Mouse (Mus musculus) hindbrain, embryonic 12.5 days (tissue): ENCODE data around the gene Zfp536. TPM values are rescaled to one million over a fixed set of nuclear protein-coding genes. Genes with fewer than 3 reads are reported as not detected.
A peak's percentile ranks its signal among the peaks of the same experiment; 100 is the strongest.
"Not testable (repeated sequence)": the region's sequence is repeated elsewhere in the genome, so short reads cannot be mapped to it uniquely, and the experiment has no call there.

Source experiments
- ATAC-seq: fragments of 200-750 bp; cut with Nextera tagmentation; 2 replicates; pipeline ENCODE4 v1.8.0; 2017; ENCODE audit warnings: moderate TSS enrichment; ENCODE audit not compliant: low FRiP score
- H3K27ac ChIP-seq: fragments of 300-500 bp; sonication (generic); 2 replicates; pipeline ENCODE4 v1.5.1; 2016; ENCODE audit warnings: mild to moderate bottlenecking
- H3K27me3 ChIP-seq: fragments of 300-500 bp; sonication (generic); 2 replicates; pipeline ENCODE4 v1.6.1; 2016; ENCODE audit warnings: mild to moderate bottlenecking
- H3K36me3 ChIP-seq: fragments of 300-500 bp; sonication (generic); 2 replicates; pipeline ENCODE4 v1.6.1; 2016; ENCODE audit warnings: mild to moderate bottlenecking
- H3K4me1 ChIP-seq: fragments of 300-500 bp; sonication (generic); 2 replicates; pipeline ENCODE4 v1.6.1; 2016
- H3K4me2 ChIP-seq: fragments of 300-500 bp; sonication (generic); replicated peaks from 2 replicates; pipeline ENCODE4 v1.6.1; 2016; ENCODE audit warnings: mild to moderate bottlenecking
- H3K4me3 ChIP-seq: fragments of 300-500 bp; sonication (generic); 2 replicates; pipeline ENCODE4 v1.5.1; 2016; ENCODE audit warnings: mild to moderate bottlenecking
- H3K9ac ChIP-seq: fragments of 300-500 bp; sonication (generic); 2 replicates; pipeline ENCODE4 v1.6.1; 2016; ENCODE audit warnings: mild to moderate bottlenecking, moderate library complexity
- H3K9me3 ChIP-seq: fragments of 300-500 bp; sonication (generic); replicated peaks from 2 replicates; pipeline ENCODE4 v1.6.1; 2016; ENCODE audit warnings: mild to moderate bottlenecking
- WGBS: fragments of 180-500 bp; shearing (Covaris S2); methylation state at CpG from one replicate; pipeline ENCODE4 v1.1.7; 2016; 5-methylcytosine and 5-hydroxymethylcytosine counted together
- polyA plus RNA-seq: library from polyadenylated mRNA; unstranded; fragments of >200 nt; fragmentation: Nextera tagmentation; extraction: Ambion mirVana; gene quantifications from 2 replicates; pipeline ENCODE4 v1.2.1, GENCODE M21; 2016

The Zfp536 gene
- polyA plus RNA-seq, 1 experiment from 2014 or later, result 49.1 TPM

- Histone ChIP-seq H3K27ac (no peak overlapping the region; the same call in 1 of the 2 replicates), H3K27me3 (no peaks in the 10 kb centered on the region), H3K36me3 (no peaks in the 10 kb centered on the region), H3K4me1 (peaks cover 42% of the 10 kb centered on the region), H3K9me3 (no peaks in the 10 kb centered on the region), H3K9ac (no peak overlapping the region), H3K4me3 (no peak overlapping the region), H3K4me2 (no peak overlapping the region)
- ATAC-seq, result peak; percentile 30
- WGBS, result 61% methylated on average over 15 of the region's 15 CpGs
Measured at GRCm38 (mm10) chr7:37718671-37719402, 54.6 kb downstream of the Zfp536 start.

- H3K27me3 ChIP-seq, result no peaks in the 10 kb centered on the region
- no peak overlapping the region for H3K4me3 ChIP-seq
- no peak overlapping the region for H3K4me2 ChIP-seq
- H3K36me3 ChIP-seq, result no peaks in the 10 kb centered on the region
- ATAC-seq, result no peak
- 89% methylated on average over 7 of the region's 7 CpGs for WGBS
- no peaks in the 10 kb centered on the region for H3K9me3 ChIP-seq
- no peak overlapping the region for H3K9ac ChIP-seq
- no peak overlapping the region for H3K27ac ChIP-seq
- peaks cover 29% of the 10 kb centered on the region for H3K4me1 ChIP-seq
Measured at GRCm38 (mm10) chr7:37717071-37717470, 56.4 kb downstream of the Zfp536 start.

- no peak overlapping the region for H3K4me3 ChIP-seq
- H3K27ac ChIP-seq, result no peak overlapping the region
- H3K4me2 ChIP-seq, result no peak overlapping the region
- no peaks in the 10 kb centered on the region for H3K9me3 ChIP-seq
- H3K4me1 ChIP-seq, result peaks cover 29% of the 10 kb centered on the region
- ATAC-seq, result no peak
- no peaks in the 10 kb centered on the region for H3K27me3 ChIP-seq
- H3K9ac ChIP-seq, result no peak overlapping the region
- no peaks in the 10 kb centered on the region for H3K36me3 ChIP-seq
- WGBS, result 73% methylated on average over 7 of the region's 7 CpGs
Measured at GRCm38 (mm10) chr7:37716626-37717025, 56.8 kb downstream of the Zfp536 start.

GRCm38 (mm10) chr7:37704464-37704863 lies 69.0 kb downstream of the Zfp536 start:
- Histone ChIP-seq H3K27me3 (no peaks in the 10 kb centered on the region), H3K9me3 (no peaks in the 10 kb centered on the region), H3K36me3 (no peaks in the 10 kb centered on the region; the same call in 1 of the 2 replicates), H3K4me3 (no peak overlapping the region), H3K27ac (no peak overlapping the region), H3K4me2 (no peak overlapping the region), H3K4me1 (peaks cover 10% of the 10 kb centered on the region; the same call in 1 of the 2 replicates), H3K9ac (no peak overlapping the region)
- 88% methylated on average over 9 of the region's 9 CpGs for WGBS
- ATAC-seq, result 0 out of 2 replicates have a peak, but pooled peaks have one; percentile 61

- H3K4me1 ChIP-seq, result peaks cover 29% of the 10 kb centered on the region
- H3K36me3 ChIP-seq, H3K4me2 ChIP-seq, H3K4me3 ChIP-seq, ATAC-seq, H3K27me3 ChIP-seq, H3K9me3 ChIP-seq, H3K27ac ChIP-seq, H3K9ac ChIP-seq: not testable (repeated sequence)
- 96% methylated on average over 3 of the region's 3 CpGs for WGBS
Measured at GRCm38 (mm10) chr7:37697378-37697777, 76.1 kb downstream of the Zfp536 start.

GRCm38 (mm10) chr7:37695066-37695465 lies 78.4 kb downstream of the Zfp536 start:
- ATAC-seq, result 0 out of 2 replicates have a peak, but pooled peaks have one; percentile 1
- Histone ChIP-seq H3K4me2 (no peak overlapping the region), H3K4me1 (peaks cover 38% of the 10 kb centered on the region), H3K9me3 (no peaks in the 10 kb centered on the region), H3K4me3 (no peak overlapping the region), H3K27ac (peak overlapping the region; percentile 30), H3K36me3 (no peaks in the 10 kb centered on the region), H3K27me3 (no peaks in the 10 kb centered on the region), H3K9ac (no peak overlapping the region)
- WGBS, result 40% methylated on average over 5 of the region's 5 CpGs

- Histone ChIP-seq H3K27ac (peak overlapping the region; percentile 81), H3K36me3 (no peaks in the 10 kb centered on the region), H3K27me3 (no peaks in the 10 kb centered on the region), H3K4me2 (peak overlapping the region; percentile 40), H3K9ac (peak overlapping the region; percentile 24; the same call in 1 of the 2 replicates), H3K4me3 (no peak overlapping the region), H3K9me3 (no peaks in the 10 kb centered on the region), H3K4me1 (peaks cover 49% of the 10 kb centered on the region)
- WGBS, result 41% methylated on average over 10 of the region's 10 CpGs
- ATAC-seq, result peak; percentile 38; the same call in 1 of the 2 replicates
Measured at GRCm38 (mm10) chr7:37690606-37691005, 82.8 kb downstream of the Zfp536 start.

GRCm38 (mm10) chr7:37689561-37690305 lies 83.7 kb downstream of the Zfp536 start:
- 24% methylated on average over 23 of the region's 23 CpGs for WGBS
- no peaks in the 10 kb centered on the region for H3K27me3 ChIP-seq
- H3K4me2 ChIP-seq, result peak overlapping the region; percentile 40
- H3K4me1 ChIP-seq, result peaks cover 43% of the 10 kb centered on the region
- H3K9ac ChIP-seq, result no peak overlapping the region
- H3K27ac ChIP-seq, result peak overlapping the region; percentile 81
- no peak overlapping the region for H3K4me3 ChIP-seq
- no peaks in the 10 kb centered on the region for H3K9me3 ChIP-seq
- H3K36me3 ChIP-seq, result no peaks in the 10 kb centered on the region
- ATAC-seq, result peak; percentile 46; the same call in 1 of the 2 replicates

GRCm38 (mm10) chr7:37689107-37689511 lies 84.3 kb downstream of the Zfp536 start:
- Histone ChIP-seq H3K9me3 (no peaks in the 10 kb centered on the region), H3K27ac (peak overlapping the region; percentile 80), H3K4me2 (peak overlapping the region; percentile 28), H3K4me3 (no peak overlapping the region), H3K27me3 (no peaks in the 10 kb centered on the region), H3K36me3 (no peaks in the 10 kb centered on the region), H3K9ac (no peak overlapping the region), H3K4me1 (peaks cover 39% of the 10 kb centered on the region)
- WGBS, result 25% methylated on average over 11 of the region's 11 CpGs
- peak; percentile 51; the same call in 1 of the 2 replicates for ATAC-seq

GRCm38 (mm10) chr7:37686366-37686765 lies 87.1 kb downstream of the Zfp536 start:
- 85% methylated on average over 2 of the region's 2 CpGs for WGBS
- no peaks in the 10 kb centered on the region for H3K36me3 ChIP-seq
- no peak for ATAC-seq
- no peak overlapping the region for H3K4me2 ChIP-seq
- peaks cover 27% of the 10 kb centered on the region for H3K4me1 ChIP-seq
- H3K27ac ChIP-seq, result no peak overlapping the region
- no peak overlapping the region for H3K9ac ChIP-seq
- H3K4me3 ChIP-seq, result no peak overlapping the region
- no peaks in the 10 kb centered on the region for H3K9me3 ChIP-seq
- H3K27me3 ChIP-seq, result no peaks in the 10 kb centered on the region

GRCm38 (mm10) chr7:37685247-37685646 lies 88.2 kb downstream of the Zfp536 start:
- H3K9ac ChIP-seq, result no peak overlapping the region
- no peak for ATAC-seq
- no peak overlapping the region for H3K4me3 ChIP-seq
- H3K27ac ChIP-seq, result no peak overlapping the region
- H3K36me3 ChIP-seq, result no peaks in the 10 kb centered on the region
- no peak overlapping the region for H3K4me2 ChIP-seq
- H3K9me3 ChIP-seq, result no peaks in the 10 kb centered on the region
- H3K4me1 ChIP-seq, result peaks cover 21% of the 10 kb centered on the region
- H3K27me3 ChIP-seq, result no peaks in the 10 kb centered on the region
- 95% methylated on average over 3 of the region's 3 CpGs for WGBS

GRCm38 (mm10) chr7:37681335-37681734 lies 92.1 kb downstream of the Zfp536 start:
- Histone ChIP-seq H3K4me2 (no peak overlapping the region), H3K27ac (no peak overlapping the region), H3K9me3 (no peaks in the 10 kb centered on the region), H3K4me3 (no peak overlapping the region), H3K9ac (no peak overlapping the region), H3K36me3 (no peaks in the 10 kb centered on the region), H3K4me1 (peaks cover 3% of the 10 kb centered on the region; the same call in 1 of the 2 replicates), H3K27me3 (no peaks in the 10 kb centered on the region)
- WGBS, result 64% methylated on average over 3 of the region's 3 CpGs
- no peak for ATAC-seq
